Mouse (Mus musculus) urinary bladder, postnatal 4 days (tissue): ENCODE data around the gene Bicdl1.

Experiments
- DNase-seq, 2 experiments: peaks; one replicate each; pipeline ENCODE4 v3.0.0; 2021 to 2022; ENCODE audit warnings: low spot score in 2 of 2

Gene Bicdl1

DNA sequence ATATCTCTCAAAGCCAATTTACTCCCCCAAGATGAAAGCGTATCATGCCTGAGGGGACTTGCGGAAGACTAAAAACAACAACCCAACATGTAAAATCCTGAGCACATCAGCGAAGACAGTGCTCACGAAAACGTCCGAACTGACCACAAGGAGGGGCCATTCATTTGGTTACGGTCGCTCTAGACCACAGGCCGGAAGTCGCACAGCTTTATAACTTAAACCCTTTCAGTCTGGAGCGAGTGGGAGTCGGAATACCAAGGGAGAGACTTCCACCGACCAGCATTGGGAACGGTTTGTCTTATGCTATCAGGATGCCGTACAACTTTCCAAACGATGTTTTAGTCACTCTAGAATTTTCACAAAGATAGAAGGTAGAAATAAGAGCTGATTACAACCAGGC, 5.4 kb downstream of the Bicdl1 start:
- DNase-seq: no peak

DNA sequence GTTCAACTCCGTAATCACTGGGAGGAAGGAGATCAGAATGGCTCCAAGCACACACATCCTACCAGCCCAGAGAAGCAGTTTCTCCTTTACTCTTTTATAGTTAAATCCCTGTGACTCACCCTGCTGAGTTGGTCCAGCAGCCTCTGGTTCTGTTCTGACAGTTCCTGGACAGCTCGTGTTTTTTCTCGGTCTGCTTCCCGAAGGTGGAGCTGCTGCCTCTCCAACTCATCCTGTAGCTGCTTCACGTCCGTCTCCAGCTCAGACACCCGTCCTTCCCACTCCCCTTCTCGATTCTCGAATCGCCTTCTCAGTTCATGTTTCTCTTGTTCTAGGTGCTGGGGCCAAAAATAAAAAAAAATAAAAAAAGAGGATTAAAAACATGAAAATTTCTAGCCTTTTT, 7.0 kb downstream of the Bicdl1 start:
- no peak for DNase-seq

GRCm38 (mm10) chr5:115722188-115722959, 9.0 kb downstream of the Bicdl1 start:
- no peak for DNase-seq

GRCm38 (mm10) chr5:115720761-115721160, 10.7 kb downstream of the Bicdl1 start:
- no peak for DNase-seq

DNA sequence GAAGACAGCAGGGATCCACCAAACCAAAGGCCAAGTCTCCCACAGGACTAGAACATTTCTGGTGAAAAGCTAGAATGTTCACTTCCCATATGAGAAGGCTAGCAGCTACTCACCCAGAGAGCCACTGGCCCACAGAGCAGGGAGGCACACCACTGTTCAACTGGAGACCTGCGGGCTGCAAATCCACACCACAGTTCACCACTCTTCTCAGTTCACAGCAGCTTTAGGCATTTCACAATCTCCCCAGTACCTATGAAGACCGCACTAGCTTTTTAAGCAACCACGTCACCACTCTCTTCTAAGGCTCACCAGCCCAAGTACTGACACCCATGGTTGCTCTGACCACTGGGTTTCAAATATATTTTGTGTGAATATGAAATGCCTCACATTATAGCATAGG, 13.7 kb downstream of the Bicdl1 start:
- no peak for DNase-seq

DNA sequence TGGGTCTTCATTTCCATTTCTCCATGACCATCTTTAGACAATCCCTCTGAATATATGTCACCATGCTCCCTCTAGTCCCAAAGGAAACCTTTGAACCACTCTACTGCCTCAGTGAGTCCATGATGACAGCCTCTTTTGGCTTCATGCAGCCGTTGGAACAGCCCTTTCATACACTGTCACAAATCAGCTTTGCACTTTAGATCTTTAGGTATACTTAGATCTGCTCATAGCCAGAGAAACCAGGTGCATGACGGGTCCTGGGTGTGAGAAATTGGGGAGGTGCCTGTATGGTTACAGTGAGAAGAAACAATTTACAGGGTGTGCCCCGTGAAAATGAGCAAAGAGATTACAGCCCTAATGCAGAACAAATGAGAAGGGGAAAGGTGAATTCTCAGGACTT, 14.3 kb downstream of the Bicdl1 start:
- no peak for DNase-seq

- DNase-seq: no peak
Observed at GRCm38 (mm10) chr5:115716426-115716825, 15.0 kb downstream of the Bicdl1 start.

DNA sequence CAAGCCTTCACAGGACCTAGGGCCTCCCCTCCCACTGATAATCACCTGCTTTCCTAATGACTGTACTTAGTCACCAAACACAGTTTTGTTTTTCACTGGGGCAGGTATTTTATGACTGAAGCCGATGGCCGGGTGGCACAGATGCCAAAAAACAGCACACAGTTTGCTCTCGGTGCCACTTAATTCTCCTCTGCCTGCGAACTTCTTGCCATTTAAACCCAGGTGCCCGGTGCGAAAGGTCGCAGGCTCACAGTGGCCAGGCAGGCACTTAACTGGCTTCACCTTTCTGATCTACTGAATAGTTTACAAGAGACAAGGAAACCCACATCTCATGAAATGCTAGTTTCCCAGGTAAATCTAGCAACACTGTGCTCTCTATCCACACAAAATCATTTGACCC, 16.7 kb downstream of the Bicdl1 start:
- no peak for DNase-seq

GRCm38 (mm10) chr5:115712487-115712886, 18.9 kb downstream of the Bicdl1 start:
- no peak for DNase-seq

GRCm38 (mm10) chr5:115711636-115712419, 19.6 kb downstream of the Bicdl1 start:
- no peak for DNase-seq

DNA sequence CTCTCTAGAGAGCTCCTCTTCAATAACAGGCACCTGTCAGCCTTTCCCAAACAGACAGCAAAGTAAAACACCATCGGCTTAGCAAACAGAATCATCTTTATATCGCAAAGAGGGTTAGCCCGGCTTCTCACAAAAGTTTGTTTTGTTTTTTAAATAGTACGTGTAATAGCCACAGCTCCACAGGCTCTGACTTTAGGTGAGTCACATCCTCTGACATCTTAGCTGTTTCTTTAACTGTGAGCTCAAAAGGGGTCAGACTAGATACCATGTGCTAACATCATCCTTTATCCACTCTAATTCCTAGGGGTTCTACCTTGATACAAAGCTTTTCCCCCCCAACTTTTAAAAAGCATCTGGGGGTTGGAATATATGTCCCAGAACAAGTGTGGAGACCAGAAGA, 21.2 kb downstream of the Bicdl1 start:
- DNase-seq: no peak

GRCm38 (mm10) chr5:115708930-115709329, 22.5 kb downstream of the Bicdl1 start:
- DNase-seq: no peak

DNA sequence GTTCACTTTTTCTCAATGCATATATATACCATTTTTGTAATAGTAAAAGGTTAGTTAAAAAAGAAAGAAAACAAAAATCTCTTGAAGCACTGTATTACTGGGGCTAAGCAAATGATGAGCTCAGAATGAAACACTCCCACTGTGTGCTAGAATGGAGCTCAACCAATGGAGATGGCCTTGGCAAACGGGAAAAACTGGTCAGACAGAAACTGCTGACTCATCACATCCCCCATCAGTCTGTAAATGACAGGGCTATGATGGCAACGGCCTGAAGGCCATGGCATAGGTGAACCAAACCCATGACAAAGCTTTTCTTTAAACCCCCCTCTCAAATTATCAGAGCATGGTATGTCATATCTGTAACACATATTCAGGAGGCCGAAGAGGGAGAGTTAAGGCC, 29.4 kb downstream of the Bicdl1 start:
- no peak for DNase-seq

DNA sequence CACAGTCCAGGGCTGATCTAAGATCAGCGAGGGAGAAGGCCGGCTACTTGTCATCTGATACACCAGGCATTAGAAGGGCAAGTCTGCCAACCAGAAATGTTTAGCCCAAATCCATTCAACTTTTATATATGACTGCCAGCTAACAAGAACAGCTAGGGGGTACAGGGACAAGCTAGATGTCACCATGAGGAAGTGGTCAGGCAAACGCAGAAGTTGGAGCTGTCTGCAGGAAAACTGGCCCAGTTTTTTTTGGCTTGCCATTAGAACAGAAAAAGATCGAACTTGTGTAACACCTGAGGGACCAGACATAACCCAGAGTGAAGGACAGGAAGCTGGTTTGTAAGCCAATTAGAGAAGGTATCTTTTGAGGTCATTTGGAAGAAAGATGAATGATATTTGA, 30.2 kb downstream of the Bicdl1 start:
- DNase-seq: no peak

- no peak for DNase-seq
Observed at GRCm38 (mm10) chr5:115696811-115697210, 34.6 kb downstream of the Bicdl1 start.

- no peak for DNase-seq
Observed at GRCm38 (mm10) chr5:115695191-115695770, 36.1 kb downstream of the Bicdl1 start.

GRCm38 (mm10) chr5:115693271-115693670, 38.1 kb downstream of the Bicdl1 start:
- no peak for DNase-seq

- no peak for DNase-seq
Observed at GRCm38 (mm10) chr5:115686716-115687115, 44.7 kb downstream of the Bicdl1 start.

GRCm38 (mm10) chr5:115685126-115685525, 46.3 kb downstream of the Bicdl1 start:
- no peak for DNase-seq

- no peak for DNase-seq
Observed at GRCm38 (mm10) chr5:115671846-115672245, 59.6 kb downstream of the Bicdl1 start.

DNA sequence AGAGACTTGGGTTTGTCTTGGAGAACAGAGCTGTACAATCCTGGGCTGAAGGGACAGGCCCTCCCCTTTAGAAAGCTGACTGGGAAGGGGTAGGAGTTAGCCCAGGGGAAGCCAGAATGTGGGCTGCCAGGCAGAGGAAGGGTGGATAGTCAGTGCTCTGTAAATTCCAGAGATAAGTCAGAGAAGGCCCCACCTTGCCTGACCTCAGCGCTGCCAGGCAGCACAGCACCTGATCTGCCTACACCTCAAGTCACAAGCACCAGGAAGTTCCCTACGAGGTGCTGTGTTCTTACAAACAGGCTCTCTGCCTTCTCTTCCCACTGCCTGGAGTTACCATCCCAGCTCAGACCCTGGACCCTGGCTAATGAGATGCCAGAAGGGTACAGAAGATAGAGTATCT, 61.0 kb downstream of the Bicdl1 start:
- DNase-seq: no peak

DNA sequence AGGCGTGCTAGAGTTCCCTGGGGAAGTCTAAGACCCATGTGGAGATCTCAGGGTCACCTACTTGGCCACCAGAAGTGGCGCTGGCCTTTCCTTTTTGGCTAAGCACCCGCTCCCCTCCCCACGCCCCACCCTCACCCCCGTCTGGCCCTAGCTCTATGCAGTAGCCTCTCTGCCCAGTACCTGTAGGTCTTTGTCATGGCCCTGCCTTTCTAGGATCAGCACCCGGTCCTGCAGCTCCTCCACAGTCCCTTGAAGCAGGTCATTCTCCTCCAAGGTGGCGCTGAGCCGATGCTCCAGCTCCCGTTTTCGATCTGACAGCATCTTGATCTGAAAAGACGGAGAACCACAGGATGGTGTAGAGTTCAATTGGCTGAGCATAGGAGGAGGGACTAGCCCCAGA, 61.4 kb downstream of the Bicdl1 start:
- DNase-seq: no peak

DNA sequence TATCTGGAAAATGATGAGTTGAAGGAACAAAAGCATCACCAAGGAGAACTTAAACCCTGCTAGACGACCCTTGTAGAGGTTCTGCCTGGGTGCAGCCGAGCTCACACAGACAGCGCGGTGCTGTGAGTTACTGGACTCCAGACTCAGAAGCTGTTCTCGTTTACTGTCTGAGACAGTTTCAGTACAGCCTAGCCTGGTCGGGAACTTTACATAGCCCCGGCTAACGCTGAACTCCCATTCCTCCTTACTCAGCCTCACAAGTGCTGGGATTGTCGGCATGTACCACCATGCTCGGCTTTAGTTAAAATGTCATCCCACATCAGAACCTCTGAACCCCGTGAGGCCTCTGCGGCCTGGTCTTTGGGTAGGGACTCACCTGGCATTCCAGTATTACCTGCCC, 62.4 kb downstream of the Bicdl1 start:
- no peak for DNase-seq
